Mouse (Mus musculus) limb, embryonic 13.5 days (tissue): ENCODE results near the gene Hist1h2bg. TPM values are rescaled to one million over a fixed set of nuclear protein-coding genes. Genes with fewer than 3 reads are reported as not detected.

Source experiments
- ATAC-seq: fragments of 200-750 bp; cut with Nextera tagmentation; 2 replicates; pipeline ENCODE4 v1.8.0; 2017; ENCODE audit warnings: low read depth, moderate number of reproducible peaks, moderate TSS enrichment; ENCODE audit not compliant: low FRiP score
- H3K27ac ChIP-seq: fragments of 300-500 bp; sonication (generic); 2 replicates; pipeline ENCODE4 v1.5.1; 2015; ENCODE audit warnings: inconsistent platforms, mild to moderate bottlenecking, moderate library complexity
- H3K27me3 ChIP-seq: fragments of 300-500 bp; sonication (generic); 2 replicates; pipeline ENCODE4 v1.6.1; 2015; ENCODE audit warnings: mild to moderate bottlenecking, inconsistent platforms
- H3K36me3 ChIP-seq: fragments of 300-500 bp; sonication (generic); 2 replicates; pipeline ENCODE4 v1.6.1; 2015; ENCODE audit warnings: inconsistent platforms, mild to moderate bottlenecking, moderate library complexity
- H3K4me1 ChIP-seq: fragments of 300-500 bp; sonication (generic); 2 replicates; pipeline ENCODE4 v1.6.1; 2015; ENCODE audit warnings: inconsistent platforms
- H3K4me2 ChIP-seq: fragments of 300-500 bp; sonication (generic); replicated peaks from 2 replicates; pipeline ENCODE4 v1.6.1; 2015; ENCODE audit warnings: inconsistent platforms, mild to moderate bottlenecking, moderate library complexity
- H3K4me3 ChIP-seq: fragments of 300-500 bp; sonication (generic); 2 replicates; pipeline ENCODE4 v1.5.1; 2015; ENCODE audit warnings: moderate library complexity, mild to moderate bottlenecking, inconsistent platforms
- H3K9ac ChIP-seq: fragments of 300-500 bp; sonication (generic); 2 replicates; pipeline ENCODE4 v1.6.1; 2015; ENCODE audit warnings: mild to moderate bottlenecking, inconsistent platforms
- H3K9me3 ChIP-seq: fragments of 300-500 bp; sonication (generic); 2 replicates; pipeline ENCODE4 v1.6.1; 2016; ENCODE audit warnings: inconsistent platforms
- WGBS: fragments of 180-500 bp; shearing (Covaris S2); methylation state at CpG from one replicate; pipeline ENCODE4 v1.1.7; 2015; 5-methylcytosine and 5-hydroxymethylcytosine counted together
- polyA plus RNA-seq: library from polyadenylated mRNA; unstranded; fragments of >200 nt; fragmentation: Nextera tagmentation; extraction: Ambion mirVana; gene quantifications from 2 replicates; pipeline ENCODE4 v1.2.1, GENCODE M21; 2015

Gene Hist1h2bg
- 11.2 and 14.4 TPM in 2 replicates for polyA plus RNA-seq

- H3K9me3 ChIP-seq, result no peaks in the 10 kb centered on the region
- ATAC-seq, result peak; percentile 90
- peaks cover 22% of the 10 kb centered on the region for H3K4me1 ChIP-seq
- under 1% methylated on average over 18 of the region's 18 CpGs for WGBS
- peak within 1 kb of the TSS; percentile 75 for H3K4me2 ChIP-seq
- peak within 1 kb of the TSS; percentile 53 for H3K4me3 ChIP-seq
- H3K36me3 ChIP-seq, result no peaks in the 10 kb centered on the region
- H3K27ac ChIP-seq, result peak within 1 kb of the TSS; percentile 96
- no peaks in the 10 kb centered on the region for H3K27me3 ChIP-seq
- H3K9ac ChIP-seq, result peak within 1 kb of the TSS; percentile 80
These were observed at the start of gene Hist1h2bg, which contains the start of gene Hist1h2ae for GRCm38 (mm10) chr13:23571022-23571503. TSS of gene Hist1h2bg (plus strand) at chr13:23571396. TSS of gene Hist1h2ae (minus strand) at chr13:23571220.

DNA sequence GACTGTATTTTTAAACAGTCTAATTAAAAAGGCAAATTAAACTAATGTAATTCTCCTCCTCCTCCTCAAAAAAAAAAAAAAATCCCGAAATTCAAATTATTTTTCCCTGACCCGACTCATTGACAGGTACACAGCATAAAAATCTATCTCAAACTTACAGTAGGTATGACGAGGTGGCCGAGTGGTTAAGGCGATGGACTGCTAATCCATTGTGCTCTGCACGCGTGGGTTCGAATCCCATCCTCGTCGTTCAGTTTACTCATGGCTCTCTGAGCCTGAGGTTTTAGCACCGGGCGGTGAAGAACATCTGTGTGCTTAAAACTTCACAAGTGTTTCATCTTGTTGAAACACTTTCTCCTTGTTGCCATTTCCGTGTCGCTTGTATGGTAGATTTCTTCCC, 49.5 kb upstream of the Hist1h2bg start:
- ATAC-seq, result no peak
- Histone ChIP-seq H3K36me3 (no peaks in the 10 kb centered on the region), H3K27ac (no peak overlapping the region), H3K4me3 (no peak overlapping the region), H3K9ac (no peak overlapping the region), H3K27me3 (no peaks in the 10 kb centered on the region), H3K4me2 (peak overlapping the region; percentile 36), H3K4me1 (0 out of 2 replicates have a peak, but pooled peaks cover 4% of the 10 kb centered on the region), H3K9me3 (no peaks in the 10 kb centered on the region)
- WGBS, result under 1% methylated on average over 14 of the region's 14 CpGs

- H3K9ac ChIP-seq, result no peak overlapping the region
- no peaks in the 10 kb centered on the region for H3K27me3 ChIP-seq
- ATAC-seq, result no peak
- 59% methylated on average over 5 of the region's 5 CpGs for WGBS
- H3K27ac ChIP-seq, result no peak overlapping the region
- no peaks in the 10 kb centered on the region for H3K9me3 ChIP-seq
- H3K36me3 ChIP-seq, result no peaks in the 10 kb centered on the region
- no peak overlapping the region for H3K4me2 ChIP-seq
- H3K4me3 ChIP-seq, result no peak overlapping the region
- peaks cover 8% of the 10 kb centered on the region for H3K4me1 ChIP-seq
These were observed 47.2 kb upstream of the Hist1h2bg start for GRCm38 (mm10) chr13:23523976-23524375.

DNA sequence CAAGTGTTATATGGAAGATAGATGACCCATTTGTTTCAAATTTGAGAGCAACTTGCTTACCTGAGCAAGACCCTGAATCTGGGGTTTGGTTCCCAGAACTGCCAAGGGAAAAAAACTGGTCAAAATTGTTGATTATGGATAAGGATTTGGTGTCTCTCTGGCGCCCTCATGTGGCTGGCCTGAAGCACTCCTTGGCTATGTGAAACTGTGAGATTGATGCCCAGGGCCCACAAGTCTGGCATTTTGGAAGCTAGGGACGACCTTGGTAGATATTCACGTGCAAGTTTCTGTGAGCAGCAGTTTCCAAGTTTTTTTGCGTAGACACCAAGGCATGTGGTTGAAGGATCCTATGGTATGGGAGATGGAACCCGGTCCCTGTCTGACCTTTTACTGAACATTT, 46.5 kb upstream of the Hist1h2bg start:
- Histone ChIP-seq H3K4me2 (peak overlapping the region; percentile 32), H3K9ac (no peak overlapping the region), H3K36me3 (no peaks in the 10 kb centered on the region), H3K4me3 (no peak overlapping the region), H3K27me3 (no peaks in the 10 kb centered on the region), H3K27ac (no peak overlapping the region), H3K9me3 (no peaks in the 10 kb centered on the region), H3K4me1 (peaks cover 10% of the 10 kb centered on the region)
- WGBS, result 9% methylated on average over 5 of the region's 5 CpGs
- no peak; the same call in 1 of the 2 replicates for ATAC-seq

DNA sequence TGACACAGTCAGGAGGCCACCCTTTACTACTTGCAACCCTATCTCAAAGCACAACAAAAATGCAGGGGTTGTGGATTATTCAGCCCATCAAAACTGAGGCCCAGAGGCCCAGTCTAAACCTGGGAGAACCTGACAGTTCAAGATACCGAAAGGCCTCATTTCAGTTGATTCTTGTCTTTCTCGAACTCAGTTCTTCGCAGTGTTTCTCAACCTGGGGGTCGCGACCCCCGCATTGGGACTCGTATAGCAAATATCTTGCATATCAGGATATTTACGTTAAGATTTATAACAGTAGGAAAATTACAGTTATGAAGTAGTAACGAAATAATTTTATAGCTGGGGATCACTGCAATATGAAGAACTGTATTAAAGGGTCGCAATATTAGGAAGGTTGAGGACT, 45.3 kb upstream of the Hist1h2bg start:
- Histone ChIP-seq H3K4me1 (peaks cover 10% of the 10 kb centered on the region), H3K27ac (no peak overlapping the region), H3K27me3 (no peaks in the 10 kb centered on the region), H3K4me2 (peak overlapping the region; percentile 61), H3K4me3 (peak overlapping the region; percentile 47), H3K9me3 (no peaks in the 10 kb centered on the region), H3K9ac (peak overlapping the region; percentile 48; the same call in 1 of the 2 replicates), H3K36me3 (no peaks in the 10 kb centered on the region)
- ATAC-seq, result no peak
- WGBS, result 2% methylated on average over 10 of the region's 10 CpGs

DNA sequence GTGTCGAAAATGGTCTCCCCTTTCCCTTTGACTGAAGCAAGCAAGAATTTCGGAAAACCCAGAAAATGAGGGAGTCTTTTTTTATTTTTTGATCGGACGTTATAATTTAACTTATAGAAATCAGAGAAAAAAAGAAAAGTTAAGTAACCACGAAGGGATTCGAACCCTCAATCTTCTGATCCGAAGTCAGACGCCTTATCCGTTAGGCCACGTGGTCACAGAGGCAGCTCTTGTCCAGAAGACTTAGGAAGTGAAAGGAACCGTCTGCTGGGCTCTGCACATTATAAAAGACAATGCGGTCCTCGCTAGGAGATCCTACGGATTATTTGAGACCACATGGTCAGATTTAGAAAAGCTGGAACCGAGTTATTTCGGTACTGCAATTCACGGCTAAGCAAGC, 44.9 kb upstream of the Hist1h2bg start:
- Histone ChIP-seq H3K4me3 (peak overlapping the region; percentile 47), H3K9me3 (no peaks in the 10 kb centered on the region), H3K27ac (peak overlapping the region; percentile 63; the same call in 1 of the 2 replicates), H3K9ac (peak overlapping the region; percentile 56), H3K36me3 (no peaks in the 10 kb centered on the region), H3K4me1 (peaks cover 10% of the 10 kb centered on the region), H3K4me2 (peak overlapping the region; percentile 61), H3K27me3 (no peaks in the 10 kb centered on the region)
- under 1% methylated on average over 17 of the region's 17 CpGs for WGBS
- peak; percentile 39 for ATAC-seq

DNA sequence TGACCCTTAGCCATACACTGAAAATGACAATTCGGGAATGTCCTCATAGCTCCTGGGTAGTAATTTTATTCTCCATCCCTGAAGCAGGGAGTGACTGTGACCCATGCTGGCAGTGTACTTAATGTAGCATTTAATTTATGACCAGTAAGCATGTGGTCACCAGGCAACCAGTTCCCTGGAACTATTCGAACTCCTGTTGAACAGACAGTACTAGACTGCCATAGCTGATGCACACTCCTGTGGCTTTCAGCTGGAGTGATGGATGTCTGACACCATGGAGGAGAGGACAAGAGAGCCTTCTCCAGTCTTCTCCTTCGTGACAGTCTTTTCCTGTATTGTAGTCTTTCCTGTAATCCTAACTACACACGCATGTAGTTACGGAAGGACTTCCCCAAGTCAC, 42.2 kb upstream of the Hist1h2bg start:
- Histone ChIP-seq H3K27me3 (no peaks in the 10 kb centered on the region), H3K9ac (no peak overlapping the region), H3K4me3 (peak overlapping the region; percentile 13; the same call in 1 of the 2 replicates), H3K27ac (0 out of 2 replicates have a peak overlapping the region, but pooled peaks have one; percentile 15), H3K36me3 (no peaks in the 10 kb centered on the region), H3K4me2 (peak overlapping the region; percentile 65), H3K9me3 (no peaks in the 10 kb centered on the region), H3K4me1 (peaks cover 25% of the 10 kb centered on the region)
- ATAC-seq, result no peak
- WGBS, result 67% methylated on average over 5 of the region's 5 CpGs

DNA sequence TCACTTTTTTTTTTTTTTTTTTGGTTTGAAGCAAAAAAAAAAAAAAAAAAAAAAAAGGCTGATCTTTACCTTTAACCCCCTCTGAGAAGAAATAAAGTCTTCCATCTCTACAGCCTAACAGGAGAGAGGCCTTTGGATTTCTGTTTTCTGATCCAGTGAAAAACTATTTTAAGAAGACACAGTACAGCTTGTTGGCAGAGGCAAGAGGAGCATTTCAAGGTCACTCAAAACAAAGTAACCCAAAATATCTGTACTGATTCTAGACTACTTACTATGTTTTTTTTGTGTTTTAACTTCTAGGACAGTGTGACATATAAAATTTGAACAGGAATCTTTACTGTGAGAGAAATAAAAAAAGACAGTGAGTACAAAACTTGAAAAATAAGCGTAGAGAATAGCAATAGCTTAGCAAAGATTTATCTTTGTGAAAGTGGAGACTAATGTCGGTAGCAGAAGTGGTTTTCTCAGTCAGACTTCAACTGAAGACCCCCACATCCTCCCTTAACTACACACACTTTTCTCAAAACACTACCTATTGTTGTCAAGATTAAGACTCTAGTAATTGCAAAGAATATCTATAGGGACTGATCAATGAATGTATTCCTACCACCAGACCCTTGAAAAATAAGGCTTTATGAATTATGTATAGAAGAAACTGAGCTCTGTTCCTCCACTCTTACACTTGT, 41.6 kb upstream of the Hist1h2bg start:
- WGBS, result 22% methylated on average over 2 of the region's 2 CpGs
- Histone ChIP-seq H3K4me3 (peak overlapping the region; percentile 55), H3K27ac (peak overlapping the region; percentile 97), H3K9me3 (no peaks in the 10 kb centered on the region), H3K4me1 (peaks cover 29% of the 10 kb centered on the region), H3K4me2 (peak overlapping the region; percentile 65), H3K36me3 (no peaks in the 10 kb centered on the region), H3K9ac (peak overlapping the region; percentile 81), H3K27me3 (no peaks in the 10 kb centered on the region)
- no peak for ATAC-seq

DNA sequence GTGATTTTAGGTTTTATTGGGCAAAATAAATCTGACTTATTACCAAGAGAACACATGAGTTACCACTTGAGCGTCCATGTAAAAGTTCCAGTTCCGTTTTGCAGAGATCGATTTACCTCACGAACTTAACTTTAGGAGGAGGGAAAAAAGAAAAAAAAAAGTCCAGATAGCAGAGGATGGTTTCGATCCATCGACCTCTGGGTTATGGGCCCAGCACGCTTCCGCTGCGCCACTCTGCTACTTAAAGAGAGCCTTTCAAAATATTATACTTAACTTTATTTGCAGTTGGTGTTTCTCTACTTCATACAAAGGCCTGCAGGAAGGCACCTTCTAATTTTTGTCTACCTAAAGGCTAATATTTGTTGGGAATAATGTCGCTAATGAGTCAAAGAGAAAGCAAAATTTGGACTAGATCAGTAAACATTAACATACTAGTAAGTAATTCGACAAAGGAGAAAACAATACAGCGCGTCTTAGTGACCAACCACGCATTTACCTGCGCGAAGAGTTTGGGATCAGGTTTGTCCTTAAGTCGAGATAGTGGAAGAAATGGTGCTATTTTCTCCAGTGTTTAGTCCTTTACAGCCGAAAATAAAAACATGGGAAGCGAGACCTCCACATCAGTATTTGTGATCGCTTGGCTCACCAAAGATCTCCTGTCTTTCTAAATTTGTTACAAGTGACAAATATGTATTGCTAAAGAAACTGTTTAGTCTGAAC, 40.9 kb upstream of the Hist1h2bg start:
- H3K9ac ChIP-seq, result peak overlapping the region; percentile 81
- no peak for ATAC-seq
- peak overlapping the region; percentile 55 for H3K4me3 ChIP-seq
- H3K9me3 ChIP-seq, result no peaks in the 10 kb centered on the region
- H3K27me3 ChIP-seq, result no peaks in the 10 kb centered on the region
- WGBS, result under 1% methylated on average over 20 of the region's 20 CpGs
- peak overlapping the region; percentile 65 for H3K4me2 ChIP-seq
- peaks cover 30% of the 10 kb centered on the region for H3K4me1 ChIP-seq
- H3K27ac ChIP-seq, result peak overlapping the region; percentile 97
- H3K36me3 ChIP-seq, result no peaks in the 10 kb centered on the region

DNA sequence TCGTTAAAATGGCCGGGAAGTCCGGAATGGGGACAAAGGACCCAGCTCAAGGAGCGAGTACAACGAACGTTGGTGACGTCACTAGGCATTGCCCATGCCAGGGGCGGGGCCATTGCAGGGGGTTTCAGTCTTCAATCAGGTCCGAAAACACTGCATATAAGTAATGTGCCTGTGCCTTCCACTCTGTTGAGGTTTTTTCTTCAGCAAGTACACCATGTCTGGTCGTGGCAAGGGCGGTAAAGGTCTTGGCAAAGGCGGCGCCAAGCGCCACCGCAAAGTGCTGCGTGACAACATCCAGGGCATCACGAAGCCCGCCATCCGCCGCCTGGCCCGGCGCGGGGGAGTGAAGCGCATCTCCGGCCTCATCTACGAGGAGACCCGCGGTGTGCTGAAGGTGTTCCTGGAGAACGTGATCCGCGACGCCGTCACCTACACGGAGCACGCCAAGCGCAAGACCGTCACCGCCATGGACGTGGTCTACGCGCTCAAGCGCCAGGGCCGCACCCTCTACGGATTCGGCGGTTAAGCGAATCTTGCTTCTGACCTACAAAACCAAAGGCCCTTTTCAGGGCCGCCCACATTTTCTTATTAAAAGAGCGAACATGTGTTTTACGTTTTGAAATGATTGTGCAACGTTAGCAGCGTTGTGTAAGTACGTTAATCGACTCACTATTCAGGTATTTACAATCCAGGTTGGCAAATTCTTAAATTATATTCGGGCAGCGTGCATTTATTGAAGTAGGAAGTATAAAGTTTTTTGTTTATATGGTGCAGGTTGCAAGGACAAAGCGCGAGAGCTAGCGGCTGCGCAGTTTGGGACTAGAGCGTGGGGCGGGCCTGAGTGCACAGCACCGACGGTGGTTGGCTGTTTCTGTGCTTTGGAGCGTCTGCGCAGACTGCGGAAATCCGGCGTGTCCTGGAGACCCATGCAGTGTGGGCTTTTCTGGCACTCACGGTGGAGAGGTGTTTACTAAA, 40.0 kb upstream of the Hist1h2bg start, which contains the start of gene Hist1h4h:
Hist1h4h (plus strand) TSS at position 150 of the 975 bp plus-strand sequence.
- H3K27me3 ChIP-seq, result no peaks in the 10 kb centered on the region
- H3K36me3 ChIP-seq, result no peaks in the 10 kb centered on the region
- peak within 1 kb of the TSS; percentile 97 for H3K27ac ChIP-seq
- peak within 1 kb of the TSS; percentile 65 for H3K4me2 ChIP-seq
- H3K4me1 ChIP-seq, result peaks cover 28% of the 10 kb centered on the region
- peak within 1 kb of the TSS; percentile 55 for H3K4me3 ChIP-seq
- peak within 1 kb of the TSS; percentile 81 for H3K9ac ChIP-seq
- no peaks in the 10 kb centered on the region for H3K9me3 ChIP-seq
- under 1% methylated on average over 65 of the region's 70 CpGs for WGBS
- ATAC-seq, result peak; percentile 81
